Mouse (Mus musculus): ENCODE measurements around the gene Utf1.
A peak's percentile ranks its signal among the peaks of the same experiment; 100 is the strongest.

The Utf1 gene

GRCm38 (mm10) chr7:139972923-139973331, 29.3 kb downstream of the Utf1 start:
- DNase-seq (ENCODE audit: low spot score in 2 of 2), result no peak

DNA sequence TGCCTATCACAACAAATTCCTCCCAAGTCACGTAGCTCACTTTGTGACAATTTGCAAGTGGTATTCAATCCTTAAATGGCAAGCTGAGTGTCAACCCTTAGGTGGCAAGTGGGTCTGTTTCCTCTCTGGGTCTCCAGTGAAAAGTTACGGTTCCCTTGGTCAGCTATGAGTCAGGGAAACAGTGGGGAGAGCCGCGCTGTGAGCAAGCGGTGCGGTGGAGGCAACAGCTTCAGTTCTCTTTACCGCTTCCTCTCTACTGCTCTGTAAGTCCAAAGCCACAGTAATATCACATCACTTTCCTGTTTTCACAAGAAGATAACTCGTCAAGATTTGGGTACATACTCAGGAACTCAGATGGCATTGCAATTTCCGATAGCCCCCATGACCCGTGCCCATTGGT, 30.7 kb downstream of the Utf1 start:
- no peak for DNase-seq (ENCODE audit: low spot score in 2 of 2)

DNA sequence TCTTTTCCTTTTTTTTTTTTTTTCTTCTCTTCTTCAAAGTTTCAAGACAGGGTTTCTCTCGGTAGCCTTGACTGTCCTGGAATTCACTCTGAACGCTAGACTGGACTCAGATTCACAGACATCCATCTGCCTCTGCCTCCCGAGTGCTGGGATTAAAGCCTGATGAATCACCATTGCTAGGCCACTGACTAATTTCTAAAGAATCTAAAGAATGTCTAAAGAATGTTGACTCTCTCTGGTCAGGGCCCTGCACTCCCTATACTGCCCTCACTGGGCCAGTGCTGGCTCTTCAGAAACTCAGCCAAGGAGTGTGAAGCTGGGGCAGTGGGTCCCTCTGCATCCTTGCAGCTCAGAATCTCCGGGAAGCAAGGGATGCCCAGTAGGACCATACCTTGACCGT, 31.9 kb downstream of the Utf1 start:
- DNase-seq (ENCODE audit: low spot score in 2 of 2), result no peak

- peak; percentile 79 to 91 for DNase-seq (ENCODE audit: low spot score in 2 of 2)
These were observed 34.8 kb downstream of the Utf1 start, which contains the start of gene 6430531B16Rik for GRCm38 (mm10) chr7:139978278-139978892. 6430531B16Rik (minus strand) TSS chr7:139978755.

- peak in 1 of 2 experiments; percentile 32 for DNase-seq (ENCODE audit: low spot score in 2 of 2)
These were observed 35.6 kb downstream of the Utf1 start for GRCm38 (mm10) chr7:139979011-139979719.

GRCm38 (mm10) chr7:139980778-139981177, 37.2 kb downstream of the Utf1 start:
- DNase-seq (ENCODE audit: low spot score in 2 of 2), result no peak

DNA sequence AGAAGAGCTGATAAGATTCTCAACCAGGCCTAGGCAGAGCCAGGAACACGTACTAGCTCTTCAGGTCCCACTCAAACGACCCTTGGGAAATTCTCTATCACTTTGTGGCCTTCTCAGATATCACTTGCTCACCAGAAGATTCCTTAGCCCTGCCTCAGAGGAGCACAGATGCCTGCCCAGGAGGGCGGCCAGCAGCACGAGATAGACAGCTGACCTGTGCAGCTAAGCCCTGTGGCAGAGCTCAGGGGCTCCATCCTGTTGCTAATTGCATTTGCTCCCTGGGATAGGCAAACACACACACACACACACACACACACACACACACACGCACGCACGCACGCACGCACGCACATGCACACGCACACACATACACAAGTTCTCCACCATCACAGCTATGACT, 38.5 kb downstream of the Utf1 start:
- no peak for DNase-seq (ENCODE audit: low spot score in 2 of 2)

DNA sequence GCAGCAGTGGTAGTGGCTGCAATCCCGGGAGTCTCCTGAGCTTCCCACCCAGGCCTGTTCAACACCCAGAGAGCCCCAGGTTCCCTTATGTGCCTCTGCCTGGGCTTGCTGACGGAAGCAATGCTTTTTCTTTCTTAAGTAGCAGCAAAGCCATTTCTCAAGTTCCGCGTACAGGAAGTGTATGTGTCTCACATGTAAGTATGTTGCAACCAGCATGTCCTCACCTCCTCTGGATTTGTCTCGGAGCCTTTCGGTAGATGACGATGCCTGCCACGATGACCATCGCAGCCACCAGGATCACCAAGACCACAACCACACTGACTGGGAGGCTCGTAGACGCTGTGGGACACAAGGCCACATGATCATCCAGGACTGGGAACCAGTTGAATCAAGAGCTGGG, 40.9 kb downstream of the Utf1 start:
- DNase-seq (ENCODE audit: low spot score in 2 of 2), result no peak

- DNase-seq (ENCODE audit: low spot score in 2 of 2), result no peak
These were observed 44.7 kb downstream of the Utf1 start for GRCm38 (mm10) chr7:139988272-139988671.

- DNase-seq (ENCODE audit: low spot score in 2 of 2), result no peak
These were observed 47.3 kb downstream of the Utf1 start for GRCm38 (mm10) chr7:139990864-139991394.

DNA sequence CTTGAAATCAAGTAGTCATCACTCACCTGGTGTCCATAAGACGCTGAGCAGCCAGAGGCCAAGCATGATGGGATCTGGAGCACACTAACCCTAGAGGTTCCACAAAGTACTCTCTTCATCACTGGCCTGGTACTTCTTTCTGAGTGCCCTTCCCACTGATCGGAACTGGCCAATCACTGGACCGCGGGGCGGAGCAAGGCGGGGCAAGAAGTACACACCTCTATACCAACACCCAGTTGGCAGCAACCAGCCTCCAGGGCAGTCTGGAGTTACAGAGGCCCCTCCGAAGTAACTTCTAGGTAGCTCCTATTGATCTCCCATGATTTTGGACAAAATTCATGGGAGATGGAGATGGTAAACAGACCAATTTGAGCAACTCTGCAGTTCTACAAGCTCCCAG, 48.8 kb downstream of the Utf1 start, which contains the start of gene Adam8:
Adam8 (minus strand) TSS at position 157 of the 400 bp plus-strand sequence.
- DNase-seq (ENCODE audit: low spot score in 2 of 2), result no peak

GRCm38 (mm10) chr7:139993532-139993931, 49.9 kb downstream of the Utf1 start:
- no peak for DNase-seq (ENCODE audit: low spot score in 2 of 2)

- DNase-seq (ENCODE audit: low spot score in 2 of 2), result no peak
These were observed 50.6 kb downstream of the Utf1 start for GRCm38 (mm10) chr7:139994202-139994601.

DNA sequence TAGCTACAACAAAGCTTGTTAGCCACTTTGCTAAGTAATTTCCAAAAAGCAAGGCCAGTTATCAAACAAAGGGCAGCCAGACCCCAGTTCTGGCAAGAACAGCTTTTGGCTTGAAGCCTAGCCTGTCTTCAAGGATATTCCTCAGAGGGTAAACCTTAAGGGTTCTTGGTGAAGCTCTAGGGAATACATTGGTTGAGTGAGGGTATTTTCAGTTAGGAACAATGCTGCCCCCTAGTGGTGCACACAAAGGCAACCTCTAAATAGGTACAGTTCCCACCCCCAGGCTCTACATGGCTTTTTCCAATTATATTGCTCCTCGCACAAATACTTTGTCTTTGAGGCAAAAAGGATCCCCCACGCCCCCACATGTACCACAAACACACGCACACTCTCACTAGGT, 51.1 kb downstream of the Utf1 start:
- peak in 1 of 2 experiments; percentile 83 for DNase-seq (ENCODE audit: low spot score in 2 of 2)
